Mouse (Mus musculus) lung, embryonic 16.5 days (tissue): ENCODE measurements around the gene Kctd18. TPM values are rescaled to one million over a fixed set of nuclear protein-coding genes. Genes with fewer than 3 reads are reported as not detected.

Source experiments
- ATAC-seq: fragments of 200-750 bp; cut with Nextera tagmentation; 2 replicates; pipeline ENCODE4 v1.8.0; 2017; ENCODE audit warnings: low read depth, mild to moderate bottlenecking, moderate library complexity
- H3K27ac ChIP-seq: fragments of 300-500 bp; sonication (generic); 2 replicates; pipeline ENCODE4 v1.5.1; 2014; ENCODE audit warnings: mild to moderate bottlenecking, control low read depth, low read length
- H3K27me3 ChIP-seq: fragments of 300-500 bp; sonication (generic); 2 replicates; pipeline ENCODE4 v1.6.1; 2014; ENCODE audit warnings: low read depth, low read length, mixed read lengths; ENCODE audit not compliant: control insufficient read depth, insufficient read depth
- H3K36me3 ChIP-seq: fragments of 300-500 bp; sonication (generic); 2 replicates; pipeline ENCODE4 v1.6.1; 2014; ENCODE audit warnings: low read length; ENCODE audit not compliant: control insufficient read depth, insufficient read depth
- H3K4me1 ChIP-seq: fragments of 300-500 bp; sonication (generic); replicated peaks from 2 replicates; pipeline ENCODE4 v1.6.1; 2014; ENCODE audit warnings: low read length, mixed read lengths; ENCODE audit not compliant: control insufficient read depth, insufficient read depth
- H3K4me2 ChIP-seq: fragments of 300-500 bp; sonication (generic); 2 replicates; pipeline ENCODE4 v1.6.1; 2014; ENCODE audit warnings: low read depth, low read length, control low read depth
- H3K4me3 ChIP-seq: fragments of 300-500 bp; sonication (generic); 2 replicates; pipeline ENCODE4 v1.5.1; 2014; ENCODE audit warnings: mild to moderate bottlenecking, low read length, control low read depth
- H3K9ac ChIP-seq: fragments of 300-500 bp; sonication (generic); 2 replicates; pipeline ENCODE4 v1.6.1; 2014; ENCODE audit warnings: low read length, control low read depth
- H3K9me3 ChIP-seq: fragments of 300-500 bp; sonication (generic); 2 replicates; pipeline ENCODE4 v1.6.1; 2016; ENCODE audit warnings: low read length; ENCODE audit not compliant: control insufficient read depth
- WGBS: fragments of 180-500 bp; shearing (Covaris S2); extraction: QIAGEN DNeasy Blood & Tissue Kit; methylation state at CpG from one replicate; pipeline ENCODE4 v1.1.7; 2014; 5-methylcytosine and 5-hydroxymethylcytosine counted together
- polyA plus RNA-seq: library from polyadenylated mRNA; unstranded; fragments of >200 nt; fragmentation: Nextera tagmentation; extraction: Ambion mirVana; gene quantifications from 2 replicates; pipeline ENCODE4 v1.2.1, GENCODE M21; 2015

The Kctd18 gene
- polyA plus RNA-seq, 1 experiment from 2014 or later = 17.4 TPM

DNA sequence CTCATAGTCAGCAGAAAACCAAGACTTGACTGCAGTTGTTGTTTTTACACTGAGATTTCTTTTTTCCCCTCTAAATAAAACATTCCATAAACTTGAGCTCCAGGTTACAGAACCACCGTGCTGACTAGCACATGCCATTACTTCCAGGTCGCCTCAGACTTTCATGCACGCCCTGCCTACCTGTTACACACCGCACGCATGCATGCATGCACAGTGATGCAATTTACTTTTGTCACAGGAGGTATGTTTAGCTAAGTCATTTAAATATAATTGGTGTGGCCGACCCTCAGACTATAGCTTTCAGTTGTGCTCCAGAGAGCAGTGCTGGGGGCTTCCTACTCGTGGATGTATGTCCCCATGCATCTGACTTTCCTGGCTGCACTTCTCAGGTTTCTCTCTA lies 77.7 kb downstream of the Kctd18 start:
- H3K9me3 ChIP-seq = no peaks in the 10 kb centered on the region
- no peak overlapping the region for H3K27ac ChIP-seq
- WGBS = 73% methylated on average over 7 of the region's 7 CpGs
- H3K27me3 ChIP-seq = no peaks in the 10 kb centered on the region
- H3K36me3 ChIP-seq = peaks cover 12% of the 10 kb centered on the region
- no peak for ATAC-seq
- no peaks in the 10 kb centered on the region for H3K4me1 ChIP-seq
- no peak overlapping the region for H3K4me3 ChIP-seq
- no peak overlapping the region for H3K4me2 ChIP-seq
- no peak overlapping the region for H3K9ac ChIP-seq

DNA sequence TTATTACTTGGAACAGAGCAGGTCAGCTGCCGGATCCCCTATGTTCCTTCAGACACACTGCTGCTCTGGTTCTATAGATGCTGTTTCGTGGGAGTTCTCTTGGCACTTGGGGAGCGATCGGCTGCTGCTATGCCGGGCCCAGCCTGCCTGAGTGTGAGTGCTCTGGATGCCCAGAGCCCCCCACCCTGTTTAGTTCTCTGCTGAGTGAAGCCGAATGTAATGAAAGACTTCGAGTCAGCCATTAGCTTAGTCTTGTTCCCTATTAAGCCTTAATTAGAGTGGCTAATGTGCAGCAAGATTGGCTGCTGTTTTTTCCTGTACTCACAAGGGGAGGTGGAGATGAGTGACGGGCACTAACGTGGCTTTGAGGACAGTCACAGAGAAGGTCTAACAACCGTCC lies 78.1 kb downstream of the Kctd18 start:
- no peak overlapping the region for H3K4me3 ChIP-seq
- no peaks in the 10 kb centered on the region for H3K4me1 ChIP-seq
- no peak overlapping the region for H3K9ac ChIP-seq
- ATAC-seq = no peak
- WGBS = 85% methylated on average over 10 of the region's 10 CpGs
- H3K36me3 ChIP-seq = peaks cover 9% of the 10 kb centered on the region
- no peak overlapping the region for H3K4me2 ChIP-seq
- no peaks in the 10 kb centered on the region for H3K9me3 ChIP-seq
- no peak overlapping the region for H3K27ac ChIP-seq
- H3K27me3 ChIP-seq = no peaks in the 10 kb centered on the region

- no peak overlapping the region for H3K4me2 ChIP-seq
- no peak overlapping the region for H3K9ac ChIP-seq
- no peak overlapping the region for H3K4me3 ChIP-seq
- no peaks in the 10 kb centered on the region for H3K36me3 ChIP-seq
- H3K27me3 ChIP-seq = no peaks in the 10 kb centered on the region
- no peak overlapping the region for H3K27ac ChIP-seq
- H3K9me3 ChIP-seq = no peaks in the 10 kb centered on the region
- no peaks in the 10 kb centered on the region for H3K4me1 ChIP-seq
- 49% methylated on average over 1 of the region's 1 CpGs for WGBS
- ATAC-seq = no peak
Observed at GRCm38 (mm10) chr1:57934287-57934686, 84.5 kb downstream of the Kctd18 start.

- Histone ChIP-seq H3K4me1 (no peaks in the 10 kb centered on the region), H3K36me3 (peaks cover 4% of the 10 kb centered on the region; the same call in 1 of the 2 replicates), H3K9ac (no peak overlapping the region), H3K27ac (no peak overlapping the region), H3K27me3 (no peaks in the 10 kb centered on the region), H3K4me2 (no peak overlapping the region), H3K4me3 (no peak overlapping the region), H3K9me3 (no peaks in the 10 kb centered on the region)
- 72% methylated on average over 4 of the region's 4 CpGs for WGBS
- ATAC-seq = no peak
Observed at GRCm38 (mm10) chr1:57918567-57918966, 100.2 kb downstream of the Kctd18 start.

- no peak overlapping the region for H3K9ac ChIP-seq
- H3K4me2 ChIP-seq = no peak overlapping the region
- no peaks in the 10 kb centered on the region for H3K27me3 ChIP-seq
- H3K27ac ChIP-seq = no peak overlapping the region
- no peaks in the 10 kb centered on the region for H3K4me1 ChIP-seq
- WGBS = 73% methylated on average over 5 of the region's 5 CpGs
- H3K36me3 ChIP-seq = peaks cover 4% of the 10 kb centered on the region; the same call in 1 of the 2 replicates
- no peak for ATAC-seq
- no peak overlapping the region for H3K4me3 ChIP-seq
- H3K9me3 ChIP-seq = no peaks in the 10 kb centered on the region
Observed at GRCm38 (mm10) chr1:57917342-57917741, 101.4 kb downstream of the Kctd18 start.

- no peak for ATAC-seq
- WGBS = 90% methylated on average over 6 of the region's 6 CpGs
- Histone ChIP-seq H3K9ac (no peak overlapping the region), H3K36me3 (peaks cover 6% of the 10 kb centered on the region; the same call in 1 of the 2 replicates), H3K27ac (no peak overlapping the region), H3K9me3 (no peaks in the 10 kb centered on the region), H3K4me1 (no peaks in the 10 kb centered on the region; the same call in 1 of the 2 replicates), H3K4me3 (no peak overlapping the region), H3K27me3 (no peaks in the 10 kb centered on the region), H3K4me2 (no peak overlapping the region)
Observed at GRCm38 (mm10) chr1:57911561-57911960, 107.2 kb downstream of the Kctd18 start.

DNA sequence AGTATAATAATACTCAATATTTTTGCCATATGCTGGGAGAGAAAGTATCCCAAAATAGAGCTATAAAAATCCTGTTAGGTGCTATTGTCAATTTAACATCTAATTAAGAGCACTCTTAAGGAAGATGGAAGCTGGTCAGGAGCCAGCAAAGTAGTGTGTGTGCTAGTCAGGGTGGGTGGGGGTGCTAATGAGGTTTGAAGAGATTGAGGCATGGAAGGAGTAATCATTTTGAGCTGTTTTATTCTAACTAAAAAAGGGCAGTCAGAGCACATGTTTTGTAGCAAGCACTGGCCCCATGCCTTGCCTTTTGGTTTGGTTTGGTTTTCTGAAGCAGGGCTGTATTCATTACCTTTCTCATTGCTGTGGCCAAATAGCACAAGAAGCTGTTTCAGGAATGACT lies 112.4 kb downstream of the Kctd18 start:
- Histone ChIP-seq H3K4me1 (peaks cover 7% of the 10 kb centered on the region; the same call in 1 of the 2 replicates), H3K27ac (peak overlapping the region; percentile 73), H3K9ac (no peak overlapping the region), H3K4me3 (no peak overlapping the region), H3K9me3 (no peaks in the 10 kb centered on the region), H3K36me3 (peaks cover 12% of the 10 kb centered on the region; the same call in 1 of the 2 replicates), H3K4me2 (no peak overlapping the region), H3K27me3 (no peaks in the 10 kb centered on the region)
- ATAC-seq = peak; percentile 73

- Histone ChIP-seq H3K9me3 (no peaks in the 10 kb centered on the region), H3K36me3 (peaks cover 12% of the 10 kb centered on the region; the same call in 1 of the 2 replicates), H3K27ac (peak overlapping the region; percentile 53), H3K27me3 (no peaks in the 10 kb centered on the region), H3K9ac (no peak overlapping the region), H3K4me3 (no peak overlapping the region), H3K4me1 (peaks cover 7% of the 10 kb centered on the region; the same call in 1 of the 2 replicates), H3K4me2 (no peak overlapping the region)
- WGBS = 52% methylated on average over 3 of the region's 3 CpGs
- peak; percentile 94 for ATAC-seq
Observed at GRCm38 (mm10) chr1:57905912-57906311, 112.8 kb downstream of the Kctd18 start.
